Mouse (Mus musculus) heart, postnatal 0 days (tissue): Measurements from ENCODE around the gene Slc25a39.

Source experiments
- CTCF ChIP-seq: IDR thresholded peaks from 2 replicates; pipeline ENCODE4 v1.5.1; 2016; ENCODE audit warnings: antibody characterized with exemption, control low read depth, low read depth
- EP300 ChIP-seq: IDR thresholded peaks from 2 replicates; pipeline ENCODE4 v1.6.1; 2016; ENCODE audit warnings: antibody characterized with exemption, low read depth

DNA sequence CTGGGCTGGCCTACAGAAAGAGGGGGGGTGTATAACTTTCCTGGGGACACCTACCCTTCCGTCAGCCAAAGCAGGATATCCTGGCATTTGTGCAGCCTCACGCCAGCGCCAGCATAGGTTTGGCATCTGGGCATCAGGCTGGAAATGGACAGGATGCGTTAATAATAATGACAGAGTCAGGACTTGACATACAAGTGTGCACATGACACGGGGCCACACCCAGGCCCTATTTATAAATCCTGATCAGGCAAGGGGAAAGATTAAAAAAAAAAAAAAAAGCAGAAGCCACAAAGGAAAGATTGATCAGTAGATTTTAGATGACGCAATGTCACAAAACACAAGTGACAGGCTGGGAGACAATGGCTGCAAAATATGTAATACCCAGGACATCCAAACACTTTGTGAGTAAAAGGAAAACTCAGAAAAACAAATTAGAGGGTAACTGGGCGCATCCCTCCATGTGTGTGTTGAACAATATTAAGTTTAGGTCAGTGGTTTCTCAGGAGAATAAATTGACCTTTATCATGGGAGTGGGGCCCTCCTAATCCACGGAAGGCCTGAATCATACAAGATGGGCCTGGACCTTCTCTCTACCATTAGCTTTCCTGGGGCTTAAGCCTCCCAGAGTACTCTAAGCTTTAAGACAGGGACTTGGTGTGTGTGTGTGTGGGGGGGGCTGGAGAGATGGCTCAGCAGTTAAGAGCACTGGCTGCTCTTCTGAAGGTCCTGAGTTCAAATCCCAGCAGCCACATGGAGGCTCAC is 18.0 kb upstream of the Slc25a39 start:
- TF ChIP-seq CTCF (no peak), EP300 (no peak)
